Mouse (Mus musculus): Measurements from ENCODE around the gene Thra. TPM values are rescaled to one million over a fixed set of nuclear protein-coding genes. Genes with fewer than 3 reads are reported as not detected.

Gene Thra
- polyA plus RNA-seq (2015; fragmentation: Nextera tagmentation; extraction: Ambion mirVana), result 152 and 177 TPM in 2 replicates

GRCm38 (mm10) chr11:98740393-98741050, at the start of gene Thra:
TSS of gene Thra (plus strand) at chr11:98740638.

DNA sequence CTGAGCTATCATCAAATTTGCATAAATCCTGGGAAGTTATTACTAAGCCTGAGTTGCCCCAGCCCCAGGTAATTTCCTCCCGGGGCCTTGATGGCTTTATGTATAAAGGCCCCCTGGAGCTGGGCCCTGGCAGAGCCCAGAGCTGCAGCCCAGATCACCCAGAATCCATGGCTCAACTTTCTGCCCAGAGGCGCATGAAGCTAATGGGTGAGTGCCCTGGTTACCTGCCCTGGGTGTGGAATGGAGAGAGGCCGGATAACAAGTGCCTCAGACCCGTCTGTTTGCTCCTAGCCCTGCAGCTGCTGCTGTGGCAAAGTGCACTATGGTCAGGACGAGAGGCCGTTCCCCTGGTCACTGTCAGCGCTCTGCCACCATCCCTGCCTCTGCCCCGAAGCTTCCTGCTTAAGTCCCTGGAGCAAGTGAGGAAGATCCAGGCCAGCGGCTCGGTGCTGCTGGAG, 39.2 kb upstream of the Thra start, which contains the start of gene Csf3:
TSS of gene Csf3 (plus strand) at position 51 of the 458 bp plus-strand sequence.

GRCm38 (mm10) chr11:98729119-98729588, 11.3 kb upstream of the Thra start, which contains the start of gene Med24:
TSS of gene Med24 (minus strand) at chr11:98729435.

GRCm38 (mm10) chr11:98774582-98775347, 34.3 kb downstream of the Thra start, which contains the start of gene Nr1d1:
TSS of gene Nr1d1 (minus strand) at chr11:98775333.

DNA sequence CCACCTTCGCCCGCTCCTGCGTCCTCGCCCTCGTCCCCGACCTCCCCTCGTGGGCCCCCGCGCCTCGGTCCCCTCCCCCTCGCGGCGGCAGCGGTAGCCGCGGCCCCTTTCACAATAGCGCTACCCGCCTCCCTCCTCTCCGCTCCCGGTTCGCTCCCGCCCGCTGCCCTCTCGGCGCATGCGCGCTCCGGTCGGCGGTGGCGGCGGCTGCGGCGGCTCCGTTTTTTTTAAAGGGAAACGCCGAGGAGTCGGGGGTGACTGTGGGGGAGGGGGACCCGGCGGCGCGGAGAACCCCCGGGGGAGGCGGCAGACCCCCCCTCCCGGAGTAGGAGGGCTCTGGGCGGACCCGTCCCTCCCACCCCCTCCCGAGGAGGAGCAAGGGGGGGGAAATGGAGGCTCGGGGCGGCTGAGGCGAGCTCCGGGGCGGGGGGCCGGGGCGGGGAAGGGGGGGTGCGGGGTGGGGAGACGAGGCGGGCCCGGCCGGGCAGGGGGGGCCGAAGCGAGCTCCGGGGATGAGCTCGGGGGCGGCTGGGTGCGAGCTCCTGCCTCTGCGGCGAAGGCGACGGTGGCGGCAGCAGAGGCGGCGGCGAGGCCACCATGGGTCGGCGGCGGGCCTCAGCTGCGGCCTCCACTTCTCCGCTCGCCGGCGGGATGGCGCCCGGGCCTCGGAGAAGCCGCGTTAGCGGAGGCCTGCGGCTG, 54.7 kb downstream of the Thra start, which contains the start of gene Msl1:
TSS of gene Msl1 (plus strand) at position 502 of the 699 bp plus-strand sequence.

GRCm38 (mm10) chr11:98804605-98805004, 64.2 kb downstream of the Thra start, which contains the start of gene Casc3:
TSS of gene Casc3 (plus strand) at chr11:98804905.

Other genes with a start within 250 kb of the Thra start
- gene Ikzf3, start 194.6 kb upstream of the Thra start, polyA plus RNA-seq (2015; fragmentation: Nextera tagmentation; extraction: Ambion mirVana), result 0.26 and 0.32 TPM in 2 replicates
- gene Zpbp2, start 189.5 kb upstream of the Thra start, polyA plus RNA-seq (2015; fragmentation: Nextera tagmentation; extraction: Ambion mirVana), result 0.47 and 0.81 TPM in 2 replicates
- gene Ormdl3, start 153.3 kb upstream of the Thra start, polyA plus RNA-seq (2015; fragmentation: Nextera tagmentation; extraction: Ambion mirVana), result 76.4 and 90.5 TPM in 2 replicates
- gene Lrrc3c, start 142.3 kb upstream of the Thra start, polyA plus RNA-seq (2015; fragmentation: Nextera tagmentation; extraction: Ambion mirVana), result not detected in 2 replicates
- gene Gm12355, start 115.0 kb upstream of the Thra start, polyA plus RNA-seq (2015; fragmentation: Nextera tagmentation; extraction: Ambion mirVana), result 0.33 and 0.52 TPM in 2 replicates
- gene Gsdma3, start 114.3 kb upstream of the Thra start, polyA plus RNA-seq (2015; fragmentation: Nextera tagmentation; extraction: Ambion mirVana), result not detected in 2 replicates
- not detected in 2 replicates for gene Gsdma2, start 93.9 kb upstream of the Thra start, polyA plus RNA-seq (2015; fragmentation: Nextera tagmentation; extraction: Ambion mirVana)
- 0.13 TPM in 1 of 2 replicates, not detected in the other for gene Gsdma, start 76.3 kb upstream of the Thra start, polyA plus RNA-seq (2015; fragmentation: Nextera tagmentation; extraction: Ambion mirVana)
- gene Psmd3, start 58.1 kb upstream of the Thra start, polyA plus RNA-seq (2015; fragmentation: Nextera tagmentation; extraction: Ambion mirVana), result 171 and 181 TPM in 2 replicates
- not detected in 2 replicates for gene Csf3, start 39.4 kb upstream of the Thra start, polyA plus RNA-seq (2015; fragmentation: Nextera tagmentation; extraction: Ambion mirVana)
- 37.3 and 45.1 TPM in 2 replicates for gene Med24, start 11.2 kb upstream of the Thra start, polyA plus RNA-seq (2015; fragmentation: Nextera tagmentation; extraction: Ambion mirVana)
- gene Nr1d1, start 34.7 kb downstream of the Thra start, polyA plus RNA-seq (2015; fragmentation: Nextera tagmentation; extraction: Ambion mirVana), result 8.4 and 10.3 TPM in 2 replicates
- 31.5 and 32.2 TPM in 2 replicates for gene Msl1, start 54.9 kb downstream of the Thra start, polyA plus RNA-seq (2015; fragmentation: Nextera tagmentation; extraction: Ambion mirVana)
- gene Casc3, start 64.3 kb downstream of the Thra start, polyA plus RNA-seq (2015; fragmentation: Nextera tagmentation; extraction: Ambion mirVana), result 34.2 and 37.0 TPM in 2 replicates
- gene Rapgefl1, start 96.1 kb downstream of the Thra start, polyA plus RNA-seq (2015; fragmentation: Nextera tagmentation; extraction: Ambion mirVana), result 14.0 and 19.0 TPM in 2 replicates
- 3.1 and 4.0 TPM in 2 replicates for gene Wipf2, start 123.0 kb downstream of the Thra start, polyA plus RNA-seq (2015; fragmentation: Nextera tagmentation; extraction: Ambion mirVana)
- 1.8 and 2.1 TPM in 2 replicates for gene Cdc6, start 167.2 kb downstream of the Thra start, polyA plus RNA-seq (2015; fragmentation: Nextera tagmentation; extraction: Ambion mirVana)
- gene Rara, start 187.2 kb downstream of the Thra start, polyA plus RNA-seq (2015; fragmentation: Nextera tagmentation; extraction: Ambion mirVana), result 10.5 and 13.9 TPM in 2 replicates
- gene Gjd3, start 242.4 kb downstream of the Thra start, polyA plus RNA-seq (2015; fragmentation: Nextera tagmentation; extraction: Ambion mirVana), result 4.8 and 5.7 TPM in 2 replicates